Mouse (Mus musculus) CH12F3 (cell line): ENCODE results near the gene Fap.

Experiments used
- in situ Hi-C: fragments of 300-500 bp; cut with MboI; formaldehyde crosslinking; loops from 2 replicates; pipeline ENCODE4 v1.14.3; 2020; ENCODE audit warnings: low sequenced_read_pairs

Gene Fap

DNA sequence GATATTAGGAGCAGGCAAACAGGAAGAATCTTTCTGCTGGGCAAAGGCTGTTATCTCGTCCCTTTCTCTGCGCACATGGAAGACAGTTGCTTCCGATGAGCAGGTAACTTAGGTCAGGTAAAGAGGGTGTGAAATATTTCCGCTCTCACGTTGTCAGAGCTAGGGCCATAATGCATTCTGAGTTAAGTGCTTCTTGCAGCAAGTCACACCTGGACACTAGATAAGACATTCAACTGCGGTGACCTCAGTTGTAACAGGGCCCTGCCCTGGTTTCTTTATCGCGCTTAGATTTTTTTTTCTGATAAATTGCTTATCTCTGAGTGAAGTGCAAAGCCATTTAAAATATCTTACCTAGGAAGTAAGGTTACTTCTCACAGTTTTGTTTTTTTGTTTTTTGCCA lies 38.4 kb downstream of the Fap start:
- in situ Hi-C loops, result no loop called here

DNA sequence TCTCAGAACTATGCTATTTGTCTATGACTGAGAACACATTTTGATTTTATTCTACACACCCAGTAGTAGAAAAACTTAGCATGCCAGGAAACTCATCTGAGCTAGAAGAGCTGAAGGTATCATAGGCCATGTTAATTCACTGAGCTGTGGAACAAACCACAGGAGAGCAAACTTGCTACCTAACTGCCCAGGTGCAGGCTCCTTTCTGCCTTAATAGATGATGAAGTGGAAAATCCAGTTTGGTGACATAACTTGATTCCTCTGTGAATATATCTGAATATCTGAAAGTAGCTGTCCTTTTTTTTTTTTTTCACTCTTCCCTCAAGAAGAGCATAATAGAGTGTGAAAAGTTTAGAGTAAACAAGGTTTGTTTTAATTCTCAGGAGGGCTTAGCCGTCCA lies 42.8 kb downstream of the Fap start:
- in situ Hi-C loops, result no loop called here

DNA sequence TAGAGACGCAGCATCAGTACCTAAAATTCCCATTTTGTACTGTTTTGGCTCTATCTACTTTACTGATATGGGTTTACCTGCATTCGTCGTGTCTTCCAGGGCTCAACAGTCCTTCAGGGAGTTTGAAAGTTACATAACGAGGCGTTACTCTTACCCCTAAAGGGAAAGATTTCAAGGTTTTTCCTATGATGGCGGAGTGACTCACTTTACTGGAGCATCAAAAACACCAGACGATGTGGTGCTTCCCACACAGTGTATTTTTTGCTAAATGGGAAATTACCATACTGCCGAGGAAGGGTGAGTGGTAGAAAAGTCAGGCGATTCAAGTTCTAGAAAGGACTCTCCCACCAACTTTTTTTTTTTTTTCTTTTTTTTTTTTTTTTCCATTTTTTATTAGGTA lies 47.5 kb downstream of the Fap start:
- in situ Hi-C loops, result no loop called here

DNA sequence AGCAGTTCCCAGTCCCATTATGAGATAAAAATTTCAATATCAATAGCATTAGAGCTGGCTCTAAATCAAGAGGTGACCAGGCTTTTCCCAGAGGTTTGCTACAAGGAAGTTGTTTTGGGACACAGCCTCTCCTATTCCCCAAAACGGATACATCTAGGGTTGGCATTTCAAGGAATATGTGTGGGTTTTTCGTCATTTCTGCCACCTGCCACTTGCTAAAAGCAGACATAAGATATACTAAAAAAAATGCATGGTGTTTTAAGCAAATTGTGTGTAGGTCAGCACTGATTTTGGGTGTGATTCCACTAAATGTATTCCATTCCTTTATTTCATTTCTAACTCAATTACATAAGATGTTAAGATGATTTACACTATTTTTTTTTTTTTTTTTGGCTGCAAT lies 56.1 kb downstream of the Fap start:
- in situ Hi-C loops, result no loop called here

DNA sequence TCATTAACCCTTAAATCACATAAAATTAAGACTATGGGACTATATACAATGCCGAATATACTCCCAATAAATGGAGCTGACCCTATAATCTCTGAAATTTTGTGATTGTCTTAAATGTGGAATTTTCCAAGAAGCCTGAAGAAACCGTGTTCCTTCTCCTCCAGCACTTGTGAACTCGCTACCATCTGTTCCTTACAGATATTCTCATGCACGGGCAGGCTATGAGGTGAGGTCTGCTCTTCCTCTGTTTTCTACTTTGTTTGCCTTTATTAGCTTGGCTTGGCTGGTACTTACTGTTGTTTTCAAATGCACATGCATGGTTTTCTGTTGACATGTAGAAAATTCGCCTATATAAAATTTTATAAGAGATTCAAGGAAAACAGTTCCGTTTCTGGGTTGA lies 59.4 kb downstream of the Fap start:
- in situ Hi-C loops, result no loop called here

DNA sequence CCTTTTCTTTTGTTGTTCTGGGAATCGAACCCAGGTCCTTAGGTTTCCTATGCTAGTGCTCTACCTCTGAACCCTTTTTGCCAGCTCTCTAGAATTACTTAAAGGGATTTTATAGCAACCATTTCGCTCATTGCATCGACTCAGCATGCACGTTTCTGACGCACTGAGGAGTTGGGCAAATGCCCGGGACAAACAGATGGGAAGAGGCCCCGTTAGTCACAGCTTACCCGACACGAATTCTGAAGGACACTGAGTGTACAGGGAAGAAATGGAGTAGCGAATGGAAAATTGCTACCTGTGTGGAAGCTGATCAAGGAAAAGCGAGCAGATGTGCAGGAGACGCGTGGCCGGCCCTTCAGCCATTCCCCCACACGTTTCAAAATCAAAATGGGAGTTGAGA lies 60.4 kb downstream of the Fap start:
- in situ Hi-C loops, result no loop called here

DNA sequence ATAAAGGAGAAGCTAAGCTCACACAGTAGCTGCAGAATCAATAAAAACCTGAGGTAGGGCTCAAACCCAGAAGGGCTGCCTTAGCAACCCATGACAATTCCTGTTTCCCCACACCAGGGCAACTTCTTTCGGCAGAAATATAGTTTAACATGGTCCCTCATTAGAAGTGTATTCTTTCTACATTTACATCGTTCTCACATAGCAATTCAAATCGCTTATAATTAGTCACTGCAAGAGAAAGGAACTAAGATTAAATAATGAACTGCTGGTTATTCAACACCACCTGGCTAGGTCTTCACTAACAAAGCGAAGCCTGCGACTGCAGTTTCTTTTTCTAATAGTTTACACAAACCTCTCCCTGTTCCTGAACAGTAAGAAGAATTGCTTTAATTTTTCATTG lies 66.7 kb downstream of the Fap start:
- in situ Hi-C loops, result no loop called here

DNA sequence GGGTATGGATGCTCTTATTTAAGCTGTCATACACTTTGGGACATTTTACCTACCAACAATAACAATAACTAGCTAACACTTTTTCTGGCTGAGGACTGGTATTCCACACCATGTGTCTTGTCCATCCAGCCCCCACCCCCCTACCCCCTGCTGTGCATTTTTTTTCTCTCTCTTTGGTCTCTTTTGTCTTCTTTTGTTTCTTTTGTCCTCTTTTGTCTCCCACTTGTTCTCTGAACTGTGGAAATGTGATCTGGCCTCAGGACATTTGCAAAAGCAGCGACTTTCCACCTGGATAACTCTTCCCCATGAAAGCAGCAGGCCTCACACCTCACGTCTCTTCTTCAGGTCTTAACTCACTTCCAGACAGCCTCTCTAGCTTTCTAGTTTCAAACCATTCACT lies 67.4 kb downstream of the Fap start:
- in situ Hi-C loops, result no loop called here

DNA sequence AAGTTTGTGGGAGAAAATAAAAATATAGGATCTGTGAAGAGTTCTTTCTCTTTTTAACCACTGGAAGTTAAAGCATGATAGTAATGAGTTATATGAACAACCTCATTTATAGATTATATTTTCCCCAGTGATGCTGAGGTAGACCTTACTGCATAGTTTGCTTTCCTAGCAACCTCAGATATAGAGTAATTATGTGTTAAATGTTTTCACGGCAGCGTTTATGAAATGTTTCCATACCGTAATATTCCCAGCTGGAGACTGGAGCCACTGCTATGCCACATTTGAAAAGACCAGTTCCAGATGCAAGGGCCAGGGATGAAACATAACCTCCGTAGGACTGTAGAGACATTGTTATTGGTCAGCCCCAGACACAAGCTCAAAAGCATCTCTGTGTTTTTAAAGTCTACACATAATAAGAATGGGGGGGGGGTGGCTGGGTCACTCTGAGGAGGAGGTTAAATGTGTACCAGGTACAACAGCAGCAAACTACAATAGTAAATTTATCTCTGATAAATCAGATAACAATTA lies 69.5 kb downstream of the Fap start:
- in situ Hi-C loops, result no loop called here

DNA sequence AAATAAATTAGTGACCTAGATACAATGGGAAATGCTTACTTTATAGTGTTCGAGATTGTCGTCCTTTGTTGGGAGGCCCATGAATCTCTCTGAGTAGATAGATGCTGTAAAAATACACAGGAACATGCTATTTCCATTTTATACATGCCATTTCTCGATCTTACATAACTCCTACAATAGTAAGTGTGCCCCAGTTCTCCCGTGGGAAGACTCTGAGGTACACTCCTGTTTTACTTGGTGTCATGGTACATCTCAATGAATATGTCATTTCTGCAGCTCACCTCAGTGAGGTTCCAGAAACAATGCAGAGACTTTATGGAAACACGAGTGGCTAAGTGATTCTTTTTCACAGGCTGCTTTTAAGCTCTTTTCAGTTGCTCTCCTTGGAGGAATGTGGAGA lies 70.5 kb downstream of the Fap start:
- in situ Hi-C loops, result no loop called here

DNA sequence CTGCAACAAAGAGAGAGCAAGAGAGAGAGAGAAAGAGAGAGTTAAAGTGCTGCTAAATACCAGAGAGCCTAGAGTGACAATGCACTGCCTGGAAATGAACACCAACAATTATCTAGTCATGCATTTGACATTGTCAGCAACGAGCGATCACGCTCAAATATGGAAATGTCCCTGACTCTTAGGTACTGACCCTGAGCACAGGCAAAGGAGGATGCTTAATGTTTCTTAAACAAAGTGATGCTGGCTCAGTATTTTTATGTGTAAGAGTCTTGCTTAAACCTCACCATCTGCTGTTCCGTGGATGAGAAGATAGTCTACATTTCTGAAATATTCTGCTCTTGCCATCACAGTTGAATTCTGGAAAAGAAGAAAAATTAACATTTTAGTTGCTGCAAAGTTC lies 71.4 kb downstream of the Fap start:
- in situ Hi-C loops, result no loop called here

DNA sequence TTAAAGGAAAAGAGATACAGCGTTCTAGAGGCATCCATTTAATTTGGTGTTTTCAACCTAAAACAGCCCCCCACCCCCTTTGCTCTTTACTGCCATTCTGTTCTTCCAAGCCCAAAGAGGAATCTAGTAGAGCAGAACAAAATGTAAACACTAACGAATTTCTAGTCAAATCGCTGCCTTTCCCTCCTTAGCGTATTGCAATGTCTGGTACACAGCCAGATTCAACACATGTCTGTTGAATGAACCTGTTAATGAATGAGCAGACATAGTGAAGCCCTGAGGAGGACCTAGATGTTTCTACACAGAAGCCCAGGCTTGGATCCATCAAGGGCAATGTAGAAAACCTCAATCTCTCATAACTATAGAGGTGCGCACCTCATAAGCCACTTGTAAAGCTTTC lies 75.1 kb downstream of the Fap start:
- in situ Hi-C loops, result no loop called here

DNA sequence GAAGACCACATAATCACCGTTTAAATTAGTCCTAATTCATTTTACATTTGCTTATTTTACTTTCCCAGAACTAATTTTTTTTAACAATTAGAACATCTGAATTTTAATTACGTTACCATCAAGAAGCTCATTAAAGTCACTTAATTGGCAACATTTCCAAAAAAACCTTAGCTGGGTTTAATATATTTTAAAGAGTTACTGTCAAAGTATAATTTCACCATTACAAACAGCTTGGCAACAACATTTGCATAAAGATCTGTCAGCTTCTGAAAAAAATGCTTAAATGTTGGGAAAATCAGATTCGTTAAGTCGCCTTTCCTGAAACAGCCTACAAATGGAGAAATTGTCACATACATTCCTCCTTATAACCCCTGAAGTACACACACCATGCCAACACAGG lies 75.8 kb downstream of the Fap start:
- in situ Hi-C loops, result no loop called here

DNA sequence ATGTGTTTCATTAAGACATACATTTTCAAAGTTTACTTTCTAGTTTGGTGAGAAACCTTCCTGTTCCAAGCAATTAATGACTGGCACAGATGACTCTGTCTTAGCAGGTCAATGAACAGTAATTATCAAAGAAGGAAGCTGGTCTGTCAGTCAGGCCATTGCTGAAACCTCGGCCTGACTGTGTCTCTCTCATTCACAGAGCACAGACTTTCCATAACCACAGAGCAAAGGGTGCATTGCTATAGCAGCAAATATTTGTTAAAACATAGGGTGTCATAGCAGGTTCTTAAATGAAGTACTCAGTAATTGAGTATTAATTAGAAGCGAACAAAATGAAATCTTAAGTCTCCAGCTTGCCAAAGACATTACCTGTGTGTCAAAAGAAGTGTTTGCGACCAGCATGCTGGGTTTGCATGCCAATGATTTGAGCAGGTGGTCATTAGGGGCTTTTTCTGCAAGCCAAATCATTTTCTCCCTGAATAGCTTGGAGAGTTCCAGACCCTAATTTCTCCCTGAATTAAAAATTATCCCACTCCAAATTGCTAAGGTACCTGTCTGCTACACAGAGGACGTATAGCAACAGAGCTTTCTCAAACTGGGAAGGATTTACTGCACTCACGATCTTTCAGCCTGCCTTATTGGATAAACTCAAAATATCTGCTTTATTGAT lies 76.4 kb downstream of the Fap start:
- in situ Hi-C loops, result no loop called here

DNA sequence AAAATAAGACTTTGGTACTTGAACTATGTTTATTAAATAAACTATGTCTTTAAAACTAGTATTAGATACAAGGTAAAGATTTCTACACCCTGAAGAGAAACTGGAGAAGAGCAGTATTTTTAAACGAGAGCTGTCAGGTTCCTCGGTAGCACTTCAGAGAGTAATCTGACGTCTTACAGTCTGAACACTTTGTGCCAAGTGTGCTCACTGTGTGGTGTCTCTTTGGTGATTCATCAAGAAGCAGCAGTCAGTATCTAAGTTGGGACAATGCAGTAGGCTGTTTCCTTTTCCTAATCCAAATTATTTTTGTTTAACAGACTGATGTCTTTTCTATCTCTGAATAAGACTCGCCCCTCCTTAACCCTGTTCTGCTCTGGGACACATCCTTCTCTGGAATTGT lies 78.5 kb downstream of the Fap start:
- in situ Hi-C loops, result no loop called here

DNA sequence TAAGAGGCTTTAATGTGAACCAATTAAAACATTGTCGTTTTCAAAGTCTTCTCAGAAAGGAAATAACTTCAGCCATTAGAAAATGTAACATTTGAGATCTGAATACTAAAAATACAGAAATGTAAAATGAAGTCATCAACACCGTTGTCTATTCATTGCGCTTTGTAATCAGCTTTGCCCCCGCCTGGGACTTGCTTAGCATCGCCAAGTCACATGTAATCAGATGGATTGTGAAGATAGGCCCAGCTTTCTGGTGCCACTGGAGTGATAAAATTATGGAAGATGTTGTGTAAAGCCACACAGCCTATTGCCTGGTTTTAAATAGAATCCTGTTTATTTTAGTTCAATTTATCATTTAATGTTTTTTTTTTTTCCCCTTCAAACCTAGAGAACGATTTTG lies 84.0 kb downstream of the Fap start:
- in situ Hi-C loops, result no loop called here

DNA sequence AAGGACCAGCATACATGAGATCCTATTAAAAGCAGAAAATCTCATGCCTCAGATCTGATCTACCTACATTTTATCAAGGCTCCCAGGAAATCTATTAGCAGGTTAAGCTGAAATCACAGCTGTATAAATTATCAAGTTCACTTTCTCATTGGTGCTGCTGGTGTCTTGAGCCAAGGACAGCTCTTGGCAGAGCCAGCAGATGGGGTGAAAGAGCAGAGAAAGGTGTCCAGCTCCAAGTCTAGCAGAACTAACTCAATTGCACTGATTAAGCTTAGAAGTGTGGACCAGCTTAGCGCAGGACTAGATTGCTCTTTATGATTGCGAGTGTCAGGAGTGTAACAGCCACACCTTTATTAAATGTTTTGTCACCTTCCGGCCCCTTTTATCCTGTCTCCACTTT lies 89.0 kb downstream of the Fap start:
- in situ Hi-C loops, result no loop called here

DNA sequence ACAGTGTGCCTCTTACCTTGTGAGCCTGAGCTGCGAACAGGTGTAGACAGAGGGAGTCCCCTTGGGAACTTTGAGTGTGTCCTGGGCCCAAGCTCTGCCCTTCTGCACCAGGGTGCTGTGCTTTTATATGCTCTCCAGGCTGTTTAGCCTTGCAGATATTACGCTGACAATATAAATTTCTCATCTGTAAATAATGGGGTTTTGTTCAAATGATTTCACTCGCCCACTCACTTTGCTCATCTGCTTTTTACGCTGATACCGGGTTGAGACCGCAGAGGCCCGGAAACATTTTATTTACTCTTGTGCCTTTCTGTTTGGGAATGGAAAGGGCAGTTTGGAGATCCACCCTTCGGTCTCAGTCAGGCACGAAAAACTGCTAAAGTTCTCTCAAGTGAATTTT lies 90.3 kb downstream of the Fap start, which contains the start of gene Gcg:
Gene Gcg, minus strand, starts transcription at position 101 of the 400 bp plus-strand sequence.
- in situ Hi-C loops, result no loop called here

DNA sequence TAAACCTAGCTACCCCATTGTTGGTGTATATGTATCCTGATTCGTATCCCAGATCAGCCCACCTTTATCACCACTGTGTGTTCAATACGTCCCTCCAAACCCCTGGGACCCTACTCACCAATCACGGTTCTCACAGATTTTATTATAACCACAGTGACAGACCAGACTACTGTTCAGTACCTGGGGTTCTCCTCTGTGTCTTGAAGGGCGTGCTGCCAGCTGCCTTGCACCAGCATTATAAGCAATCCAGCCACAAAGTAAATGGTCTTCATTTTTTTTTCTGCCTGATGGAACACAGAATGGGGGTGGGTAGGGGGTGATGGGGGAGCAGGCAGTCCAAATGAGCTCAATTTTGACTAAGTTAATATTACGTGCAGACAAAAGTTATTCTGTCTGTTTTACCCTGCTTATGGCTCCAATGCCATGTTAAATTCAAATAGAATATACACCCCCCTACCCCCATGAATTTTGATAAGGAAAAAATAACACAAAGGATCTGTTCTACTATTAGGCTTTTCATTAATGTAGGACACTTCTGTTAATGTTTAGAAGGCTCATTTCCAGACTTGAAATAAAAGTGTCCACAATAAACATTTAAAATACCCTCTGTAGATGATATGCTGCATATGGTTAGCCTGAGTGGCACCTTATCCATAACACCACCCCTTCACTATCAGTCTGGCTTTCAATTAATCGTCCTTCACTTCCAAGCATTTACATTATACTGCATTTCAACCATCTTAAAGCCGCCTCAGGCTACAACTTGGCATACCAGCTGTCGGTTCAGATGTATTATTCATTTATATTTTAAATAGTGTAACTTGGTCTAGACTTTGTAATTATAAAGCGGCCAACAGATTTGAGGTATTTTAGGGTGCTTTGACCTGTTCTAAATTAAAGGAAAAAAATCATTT lies 93.3 kb downstream of the Fap start:
- in situ Hi-C loops, result no loop called here

DNA sequence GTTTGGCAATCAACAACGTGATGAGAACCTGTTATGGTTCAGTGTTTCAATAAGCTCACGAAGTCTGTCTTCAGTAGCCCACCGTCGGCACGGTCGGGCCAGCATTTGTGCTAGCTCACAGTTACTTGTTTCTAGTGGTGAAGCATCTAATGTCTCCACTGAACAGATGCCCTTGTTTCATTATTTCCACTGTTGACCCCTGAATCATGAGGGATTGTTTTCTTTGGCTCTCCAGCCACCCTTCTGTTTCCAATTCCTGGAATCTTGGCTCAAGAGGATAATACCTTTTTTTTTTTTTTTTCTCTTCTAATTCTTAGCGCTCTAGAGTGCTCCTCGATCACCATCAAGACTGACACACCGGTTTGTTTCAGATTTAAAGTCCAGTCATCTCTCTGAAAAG lies 104.3 kb downstream of the Fap start:
- in situ Hi-C loops, result loop anchor here (10.0 to 25.0 kb wide), 2 partner anchors 155 to 832 kb away; no protein-coding TSS in a partner anchor

DNA sequence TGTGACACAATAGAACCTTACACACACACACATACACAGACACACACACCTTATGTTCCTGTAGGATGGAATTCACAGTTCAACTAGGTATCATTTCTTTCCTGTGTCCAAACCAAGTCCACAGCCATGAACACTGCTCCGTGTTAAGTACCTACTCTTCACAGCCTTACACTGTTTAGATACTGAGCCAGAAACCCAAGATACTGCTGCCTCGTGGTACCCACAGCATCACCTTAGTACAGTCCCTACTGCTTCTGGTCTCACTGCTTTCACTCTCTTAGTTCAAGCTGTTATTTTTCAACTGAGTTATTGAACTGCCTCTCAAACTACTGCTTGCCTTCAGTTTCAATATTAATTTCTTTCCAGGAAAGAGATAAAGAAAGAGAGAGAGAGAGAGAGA lies 110.6 kb downstream of the Fap start:
- in situ Hi-C loops, result loop anchor here (10.0 to 25.0 kb wide), 2 partner anchors 162 to 826 kb away; no protein-coding TSS in a partner anchor

DNA sequence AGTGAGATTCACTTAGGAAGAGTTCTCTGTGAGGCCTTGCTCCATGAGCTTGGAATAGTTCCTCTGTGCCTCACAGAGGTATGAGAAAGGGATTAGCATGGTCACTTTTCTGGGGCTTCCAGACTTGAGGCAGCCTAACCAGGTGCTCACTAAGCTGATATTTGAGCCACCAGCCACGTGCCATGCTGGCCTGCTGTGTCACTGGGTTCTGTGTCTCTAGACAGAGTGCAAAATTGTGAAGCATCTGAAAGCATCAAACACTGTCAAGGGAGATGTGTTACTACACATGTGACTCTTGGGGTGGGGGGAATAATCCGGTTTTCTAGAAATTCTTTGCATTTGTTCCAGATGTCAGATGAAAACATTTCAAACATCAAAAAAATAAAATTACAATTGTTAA lies 111.7 kb downstream of the Fap start:
- in situ Hi-C loops, result loop anchor here (10.0 to 25.0 kb wide), 2 partner anchors 163 to 825 kb away; no protein-coding TSS in a partner anchor
